Mouse (Mus musculus) embryonic facial prominence, embryonic 14.5 days (tissue): ENCODE measurements at regions not wholly inside any gene's neighbourhood (a gene's known extent, or its start where the extent isn't known, plus 50 kb on each side); places are given as distances from the start of the nearest gene placed in this dataset.

Experiments used
- ATAC-seq: fragments of 200-750 bp; cut with Nextera tagmentation; 2 replicates; pipeline ENCODE4 v1.8.0; 2017; ENCODE audit warnings: low read depth, moderate number of reproducible peaks, moderate TSS enrichment
- DNase-seq: peaks from one replicate; pipeline ENCODE4 v3.0.0-alpha.2; 2015; ENCODE audit warnings: low spot score
- H3K27ac ChIP-seq: fragments of 300-500 bp; sonication (generic); replicated peaks from 2 replicates; pipeline ENCODE4 v1.5.1; 2014; ENCODE audit warnings: low read depth, mild to moderate bottlenecking, low read length, moderate library complexity
- H3K27me3 ChIP-seq: fragments of 300-500 bp; sonication (generic); replicated peaks from 2 replicates; pipeline ENCODE4 v1.6.1; 2014; ENCODE audit warnings: low read length; ENCODE audit not compliant: control insufficient read depth, insufficient read depth
- H3K36me3 ChIP-seq: fragments of 300-500 bp; sonication (generic); 2 replicates; pipeline ENCODE4 v1.6.1; 2014; ENCODE audit warnings: low read length, mixed read lengths; ENCODE audit not compliant: control insufficient read depth, insufficient read depth
- H3K4me1 ChIP-seq: fragments of 300-500 bp; sonication (generic); 2 replicates; pipeline ENCODE4 v1.6.1; 2014; ENCODE audit warnings: antibody characterized with exemption, low read length; ENCODE audit not compliant: control insufficient read depth, insufficient read depth
- H3K4me2 ChIP-seq: fragments of 300-500 bp; sonication (generic); 2 replicates; pipeline ENCODE4 v1.6.1; 2014; ENCODE audit warnings: low read depth, mild to moderate bottlenecking, low read length, moderate library complexity, mixed read lengths
- H3K4me3 ChIP-seq: fragments of 300-500 bp; sonication (generic); 2 replicates; pipeline ENCODE4 v1.5.1; 2014; ENCODE audit warnings: low read depth, mild to moderate bottlenecking, low read length
- H3K9ac ChIP-seq: fragments of 300-500 bp; sonication (generic); 2 replicates; pipeline ENCODE4 v1.6.1; 2014; ENCODE audit warnings: low read depth, mild to moderate bottlenecking, low read length, moderate library complexity, mixed read lengths
- H3K9me3 ChIP-seq: fragments of 300-500 bp; sonication (generic); 2 replicates; pipeline ENCODE4 v1.6.1; 2016; ENCODE audit warnings: low read length; ENCODE audit not compliant: control insufficient read depth
- WGBS: fragments of 180-500 bp; shearing (Covaris S2); extraction: QIAGEN DNeasy Blood & Tissue Kit; methylation state at CpG from one replicate; pipeline ENCODE4 v1.1.7; 2014; 5-methylcytosine and 5-hydroxymethylcytosine counted together

GRCm38 (mm10) chr19:55985518-55985917, 243.9 kb downstream of the Tcf7l2 start:
- 40% methylated on average over 4 of the region's 4 CpGs for WGBS
- Histone ChIP-seq H3K9ac (no peak overlapping the region), H3K4me1 (no peaks in the 10 kb centered on the region; the same call in 1 of the 2 replicates), H3K4me2 (no peak overlapping the region), H3K27me3 (no peaks in the 10 kb centered on the region), H3K36me3 (no peaks in the 10 kb centered on the region), H3K4me3 (no peak overlapping the region), H3K9me3 (no peaks in the 10 kb centered on the region), H3K27ac (no peak overlapping the region; the same call in 1 of the 2 replicates)
- ATAC-seq (peak; percentile 84), DNase-seq (peak; percentile 90)

GRCm38 (mm10) chr19:55991791-55992726, 250.4 kb downstream of the Tcf7l2 start:
- ATAC-seq: no peak
- 61% methylated on average over 21 of the region's 21 CpGs for WGBS

GRCm38 (mm10) chr19:55992727-55993066, 251.1 kb downstream of the Tcf7l2 start:
- ATAC-seq (no peak), DNase-seq (no peak)
- Histone ChIP-seq H3K9me3 (no peaks in the 10 kb centered on the region), H3K4me1 (no peaks in the 10 kb centered on the region), H3K4me2 (no peak overlapping the region), H3K36me3 (no peaks in the 10 kb centered on the region), H3K9ac (no peak overlapping the region), H3K4me3 (no peak overlapping the region), H3K27me3 (no peaks in the 10 kb centered on the region), H3K27ac (no peak overlapping the region)
- 76% methylated on average over 5 of the region's 5 CpGs for WGBS

More at GRCm38 (mm10) chr19:55991791-55992726, 250.4 kb downstream of the Tcf7l2 start:
- Histone ChIP-seq H3K36me3 (no peaks in the 10 kb centered on the region), H3K9me3 (no peaks in the 10 kb centered on the region), H3K4me2 (no peak overlapping the region), H3K27me3 (no peaks in the 10 kb centered on the region), H3K4me3 (no peak overlapping the region), H3K9ac (no peak overlapping the region), H3K4me1 (no peaks in the 10 kb centered on the region), H3K27ac (no peak overlapping the region)
- DNase-seq: no peak

GRCm38 (mm10) chr19:55995721-55996120, 254.1 kb downstream of the Tcf7l2 start:
- Histone ChIP-seq H3K4me1 (no peaks in the 10 kb centered on the region), H3K9me3 (no peaks in the 10 kb centered on the region), H3K27ac (no peak overlapping the region), H3K36me3 (no peaks in the 10 kb centered on the region), H3K4me3 (no peak overlapping the region), H3K4me2 (no peak overlapping the region), H3K9ac (no peak overlapping the region), H3K27me3 (no peaks in the 10 kb centered on the region)
- WGBS: 59% methylated on average over 2 of the region's 2 CpGs
- ATAC-seq: no peak
- DNase-seq: no peak

GRCm38 (mm10) chr19:55998454-55999180, 257.0 kb downstream of the Tcf7l2 start:
- WGBS: 60% methylated on average over 15 of the region's 15 CpGs
- Histone ChIP-seq H3K4me1 (no peaks in the 10 kb centered on the region), H3K4me3 (no peak overlapping the region), H3K9me3 (no peaks in the 10 kb centered on the region), H3K9ac (no peak overlapping the region), H3K27ac (no peak overlapping the region), H3K27me3 (no peaks in the 10 kb centered on the region), H3K4me2 (no peak overlapping the region), H3K36me3 (no peaks in the 10 kb centered on the region)
- DNase-seq (no peak), ATAC-seq (no peak)

- H3K36me3 ChIP-seq: no peaks in the 10 kb centered on the region
These were observed 257.8 kb downstream of the Tcf7l2 start for GRCm38 (mm10) chr19:55999409-55999808.

GRCm38 (mm10) chr19:56001428-56001827, 259.8 kb downstream of the Tcf7l2 start:
- H3K36me3 ChIP-seq: no peaks in the 10 kb centered on the region
- no peaks in the 10 kb centered on the region for H3K9me3 ChIP-seq
- 78% methylated on average over 3 of the region's 3 CpGs for WGBS
- no peak overlapping the region for H3K27ac ChIP-seq
- H3K9ac ChIP-seq: no peak overlapping the region
- H3K27me3 ChIP-seq: no peaks in the 10 kb centered on the region
- no peak overlapping the region for H3K4me2 ChIP-seq
- peaks cover 11% of the 10 kb centered on the region for H3K4me1 ChIP-seq
- no peak overlapping the region for H3K4me3 ChIP-seq
- ATAC-seq (no peak), DNase-seq (no peak)

More at GRCm38 (mm10) chr19:55999409-55999808, 257.8 kb downstream of the Tcf7l2 start:
- Histone ChIP-seq H3K27ac (no peak overlapping the region), H3K27me3 (no peaks in the 10 kb centered on the region), H3K9ac (no peak overlapping the region), H3K9me3 (no peaks in the 10 kb centered on the region), H3K4me2 (no peak overlapping the region), H3K4me3 (no peak overlapping the region), H3K4me1 (no peaks in the 10 kb centered on the region)
- ATAC-seq (no peak), DNase-seq (no peak)
- WGBS: 49% methylated on average over 3 of the region's 3 CpGs

GRCm38 (mm10) chr19:56005886-56006285, 264.3 kb downstream of the Tcf7l2 start:
- WGBS: 29% methylated on average over 6 of the region's 6 CpGs
- peak overlapping the region; percentile 9; the same call in 1 of the 2 replicates for H3K27ac ChIP-seq
- H3K9ac ChIP-seq: no peak overlapping the region
- H3K4me1 ChIP-seq: peaks cover 12% of the 10 kb centered on the region
- ATAC-seq (no peak; the same call in 1 of the 2 replicates), DNase-seq (peak; percentile 62)
- H3K4me3 ChIP-seq: no peak overlapping the region
- H3K9me3 ChIP-seq: no peaks in the 10 kb centered on the region
- H3K4me2 ChIP-seq: no peak overlapping the region
- H3K36me3 ChIP-seq: no peaks in the 10 kb centered on the region
- H3K27me3 ChIP-seq: no peaks in the 10 kb centered on the region
